Mouse (Mus musculus) hindbrain, embryonic 14.5 days (tissue): ENCODE measurements at regions not wholly inside any gene's neighbourhood (a gene's known extent, or its start where the extent isn't known, plus 50 kb on each side); places are given as distances from the start of the nearest gene placed in this dataset.

Source experiments
- ATAC-seq: fragments of 200-750 bp; cut with Nextera tagmentation; 2 replicates; pipeline ENCODE4 v1.8.0; 2017; ENCODE audit warnings: moderate number of reproducible peaks, mild to moderate bottlenecking, moderate TSS enrichment, moderate library complexity; ENCODE audit not compliant: low FRiP score
- DNase-seq: peaks from one replicate; pipeline ENCODE4 v3.0.0-alpha.2; 2015; ENCODE audit warnings: low spot score
- H3K27ac ChIP-seq: fragments of 300-500 bp; sonication (generic); 2 replicates; pipeline ENCODE4 v1.5.1; 2014; ENCODE audit warnings: mild to moderate bottlenecking, moderate library complexity
- H3K27me3 ChIP-seq: fragments of 300-500 bp; sonication (generic); 2 replicates; pipeline ENCODE4 v1.6.1; 2014; ENCODE audit warnings: mild to moderate bottlenecking, low read length, mixed read lengths; ENCODE audit not compliant: control insufficient read depth, insufficient read depth
- H3K36me3 ChIP-seq: fragments of 300-500 bp; sonication (generic); replicated peaks from 2 replicates; pipeline ENCODE4 v1.6.1; 2014; ENCODE audit not compliant: control insufficient read depth, insufficient read depth
- H3K4me1 ChIP-seq: fragments of 300-500 bp; sonication (generic); replicated peaks from 2 replicates; pipeline ENCODE4 v1.6.1; 2014; ENCODE audit warnings: antibody characterized with exemption, low read length, mixed read lengths; ENCODE audit not compliant: control insufficient read depth, insufficient read depth
- H3K4me2 ChIP-seq: fragments of 300-500 bp; sonication (generic); replicated peaks from 2 replicates; pipeline ENCODE4 v1.6.1; 2014; ENCODE audit warnings: mild to moderate bottlenecking, moderate library complexity
- H3K4me3 ChIP-seq: fragments of 300-500 bp; sonication (generic); replicated peaks from 2 replicates; pipeline ENCODE4 v1.5.1; 2014; ENCODE audit warnings: mild to moderate bottlenecking, low read length
- H3K9ac ChIP-seq: fragments of 300-500 bp; sonication (generic); 2 replicates; pipeline ENCODE4 v1.6.1; 2014
- H3K9me3 ChIP-seq: fragments of 300-500 bp; sonication (generic); 2 replicates; pipeline ENCODE4 v1.6.1; 2016; ENCODE audit warnings: low read length; ENCODE audit not compliant: control insufficient read depth
- WGBS: fragments of 180-500 bp; shearing (Covaris S2); extraction: QIAGEN DNeasy Blood & Tissue Kit; methylation state at CpG from one replicate; pipeline ENCODE4 v1.1.7; 2014; 5-methylcytosine and 5-hydroxymethylcytosine counted together

GRCm38 (mm10) chr15:11589795-11590194 is 190.3 kb upstream of the Tars start:
- no peaks in the 10 kb centered on the region for H3K4me1 ChIP-seq
- H3K27ac ChIP-seq = no peak overlapping the region
- no peaks in the 10 kb centered on the region for H3K9me3 ChIP-seq
- H3K27me3 ChIP-seq = no peaks in the 10 kb centered on the region
- 64% methylated on average over 7 of the region's 7 CpGs for WGBS
- no peak for ATAC-seq
- no peak overlapping the region for H3K4me2 ChIP-seq
- no peak for DNase-seq
- H3K36me3 ChIP-seq = no peaks in the 10 kb centered on the region
- H3K9ac ChIP-seq = no peak overlapping the region
- no peak overlapping the region for H3K4me3 ChIP-seq

GRCm38 (mm10) chr15:11586384-11586783 is 186.9 kb upstream of the Tars start:
- no peak for ATAC-seq
- Histone ChIP-seq H3K36me3 (no peaks in the 10 kb centered on the region), H3K27ac (no peak overlapping the region), H3K4me2 (no peak overlapping the region), H3K27me3 (no peaks in the 10 kb centered on the region), H3K9ac (no peak overlapping the region), H3K4me1 (no peaks in the 10 kb centered on the region), H3K9me3 (no peaks in the 10 kb centered on the region), H3K4me3 (no peak overlapping the region)
- WGBS = 89% methylated on average over 2 of the region's 2 CpGs
- no peak for DNase-seq

- Histone ChIP-seq H3K36me3 (no peaks in the 10 kb centered on the region), H3K4me2 (no peak overlapping the region), H3K27ac (no peak overlapping the region), H3K9me3 (no peaks in the 10 kb centered on the region), H3K4me3 (no peak overlapping the region), H3K9ac (no peak overlapping the region), H3K27me3 (no peaks in the 10 kb centered on the region), H3K4me1 (no peaks in the 10 kb centered on the region)
- ATAC-seq = no peak
- DNase-seq = no peak
- 42% methylated on average over 2 of the region's 2 CpGs for WGBS
These were observed 184.7 kb upstream of the Tars start for GRCm38 (mm10) chr15:11584155-11584554.

- Histone ChIP-seq H3K36me3 (no peaks in the 10 kb centered on the region), H3K27ac (no peak overlapping the region), H3K4me3 (no peak overlapping the region), H3K9me3 (no peaks in the 10 kb centered on the region), H3K9ac (no peak overlapping the region), H3K27me3 (no peaks in the 10 kb centered on the region), H3K4me1 (no peaks in the 10 kb centered on the region), H3K4me2 (no peak overlapping the region)
- WGBS = 85% methylated on average over 1 of the region's 1 CpGs
- no peak for DNase-seq
- ATAC-seq = no peak
These were observed 178.9 kb upstream of the Tars start for GRCm38 (mm10) chr15:11578331-11578730.

GRCm38 (mm10) chr15:11574359-11574758 is 174.9 kb upstream of the Tars start:
- Histone ChIP-seq H3K27ac (no peak overlapping the region), H3K4me2 (no peak overlapping the region), H3K27me3 (no peaks in the 10 kb centered on the region), H3K4me1 (no peaks in the 10 kb centered on the region), H3K4me3 (no peak overlapping the region), H3K9me3 (no peaks in the 10 kb centered on the region), H3K9ac (no peak overlapping the region), H3K36me3 (no peaks in the 10 kb centered on the region)
- ATAC-seq (no peak), DNase-seq (no peak)
- WGBS = 96% methylated on average over 2 of the region's 2 CpGs

- Histone ChIP-seq H3K27ac (no peak overlapping the region), H3K4me2 (no peak overlapping the region), H3K9me3 (no peaks in the 10 kb centered on the region), H3K4me3 (no peak overlapping the region), H3K9ac (no peak overlapping the region), H3K36me3 (no peaks in the 10 kb centered on the region), H3K4me1 (no peaks in the 10 kb centered on the region), H3K27me3 (no peaks in the 10 kb centered on the region)
- 88% methylated on average over 2 of the region's 2 CpGs for WGBS
- ATAC-seq (no peak), DNase-seq (no peak)
These were observed 174.0 kb upstream of the Tars start for GRCm38 (mm10) chr15:11573496-11573895.

- Histone ChIP-seq H3K4me3 (no peak overlapping the region), H3K9me3 (no peaks in the 10 kb centered on the region), H3K4me2 (no peak overlapping the region), H3K27me3 (no peaks in the 10 kb centered on the region), H3K27ac (no peak overlapping the region), H3K36me3 (no peaks in the 10 kb centered on the region), H3K4me1 (no peaks in the 10 kb centered on the region), H3K9ac (no peak overlapping the region)
- ATAC-seq (no peak), DNase-seq (no peak)
- WGBS = 86% methylated on average over 4 of the region's 4 CpGs
These were observed 172.6 kb upstream of the Tars start for GRCm38 (mm10) chr15:11572063-11572462.

- DNase-seq (no peak), ATAC-seq (peak; percentile 40; the same call in 1 of the 2 replicates)
- Histone ChIP-seq H3K4me1 (0 out of 2 replicates have a peak, but pooled peaks cover 2% of the 10 kb centered on the region), H3K9me3 (no peaks in the 10 kb centered on the region), H3K4me2 (peak overlapping the region; percentile 30), H3K9ac (0 out of 2 replicates have a peak overlapping the region, but pooled peaks have one; percentile 24), H3K27me3 (no peaks in the 10 kb centered on the region), H3K27ac (0 out of 2 replicates have a peak overlapping the region, but pooled peaks have one; percentile 17), H3K36me3 (no peaks in the 10 kb centered on the region), H3K4me3 (no peak overlapping the region)
- WGBS = 26% methylated on average over 10 of the region's 10 CpGs
These were observed 166.1 kb upstream of the Tars start for GRCm38 (mm10) chr15:11565503-11566031.

- no peaks in the 10 kb centered on the region for H3K9me3 ChIP-seq
- no peak overlapping the region for H3K4me2 ChIP-seq
- no peaks in the 10 kb centered on the region for H3K36me3 ChIP-seq
- ATAC-seq (no peak), DNase-seq (no peak)
- no peak overlapping the region for H3K9ac ChIP-seq
- no peak overlapping the region for H3K27ac ChIP-seq
- no peak overlapping the region for H3K4me3 ChIP-seq
- WGBS = 69% methylated on average over 2 of the region's 2 CpGs
- H3K27me3 ChIP-seq = no peaks in the 10 kb centered on the region
- no peaks in the 10 kb centered on the region for H3K4me1 ChIP-seq
These were observed 153.1 kb upstream of the Tars start for GRCm38 (mm10) chr15:11552568-11552967.

- DNase-seq = no peak
- WGBS = 100% methylated on average over 1 of the region's 1 CpGs
- Histone ChIP-seq H3K36me3 (no peaks in the 10 kb centered on the region), H3K27ac (no peak overlapping the region), H3K4me2 (no peak overlapping the region), H3K9me3 (no peaks in the 10 kb centered on the region), H3K4me1 (no peaks in the 10 kb centered on the region), H3K9ac (no peak overlapping the region), H3K4me3 (no peak overlapping the region), H3K27me3 (no peaks in the 10 kb centered on the region)
- ATAC-seq = no peak
These were observed 152.6 kb upstream of the Tars start for GRCm38 (mm10) chr15:11552110-11552509.
